Comparison of ENCODE assay signal across 17 mouse cellular contexts in the genomic region with DNA sequence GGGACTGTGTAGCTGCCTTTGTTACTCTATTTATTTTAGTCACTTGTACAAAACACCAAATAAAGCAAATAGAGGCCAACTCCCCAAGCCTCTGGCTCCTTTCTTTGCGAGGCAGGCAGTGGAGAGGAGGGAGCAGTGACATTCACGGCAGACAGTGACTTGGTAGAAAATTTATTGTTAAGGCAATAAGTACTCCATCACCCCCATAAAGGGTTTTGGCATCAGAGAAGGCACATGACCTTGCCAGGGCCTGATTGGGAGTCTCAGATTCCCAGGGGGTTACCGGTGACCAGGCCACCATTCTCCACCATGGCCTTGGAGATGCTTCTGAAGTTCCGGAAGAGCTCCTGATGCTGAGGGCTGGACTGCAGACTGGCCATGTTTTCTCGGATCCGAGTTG.
"Had no signal": no experiment of that assay in that cellular context is flagged by ENCODE, and none has a peak within 500 bp of the region (broad histone marks: within the 10 kb centered on the region; RNA-seq: fewer than 3 reads in every experiment).

No protein-coding gene starts in this region.

- H3K4me3 ChIP-seq: neural tube, embryonic 12.5 days; neural tube, embryonic 13.5 days; neural tube, embryonic 15.5 days; stomach, embryonic 15.5 days had no signal

- H3K9ac ChIP-seq: neural tube, embryonic 12.5 days; neural tube, embryonic 15.5 days; stomach, embryonic 15.5 days had no signal

- H3K27ac ChIP-seq: neural tube, embryonic 12.5 days; neural tube, embryonic 13.5 days; neural tube, embryonic 15.5 days; stomach, embryonic 15.5 days; stomach, postnatal 0 days had no signal

- DNase-seq: retina, postnatal 1 day; right cerebral cortex, adult 18-20 months; right cerebral cortex, postnatal 14 days; right cerebral cortex, postnatal 25 days; right cerebral cortex, postnatal 4 days; spleen, adult 18-20 months; thymus, adult 18-20 months; thymus, adult 2 months; thymus, postnatal 14 days; thymus, postnatal 25 days; thymus, postnatal 36 days; thymus, postnatal 4 days had no signal

- H3K9me3 ChIP-seq: neural tube, embryonic 12.5 days; neural tube, embryonic 13.5 days; neural tube, embryonic 15.5 days; stomach, embryonic 15.5 days had no signal

- H3K27me3 ChIP-seq: neural tube, embryonic 12.5 days; neural tube, embryonic 13.5 days; neural tube, embryonic 15.5 days; stomach, embryonic 15.5 days had no signal

- H3K4me2 ChIP-seq: neural tube, embryonic 12.5 days; neural tube, embryonic 13.5 days; neural tube, embryonic 15.5 days; stomach, embryonic 15.5 days had no signal
